Mouse (Mus musculus) heart, embryonic 16.5 days (tissue): ENCODE results near the gene Grb2. TPM values are rescaled to one million over a fixed set of nuclear protein-coding genes. Genes with fewer than 3 reads are reported as not detected.

Experiments
- ATAC-seq: fragments of 200-750 bp; cut with Nextera tagmentation; replicated peaks from 2 replicates; pipeline ENCODE4 v1.8.0; 2017; ENCODE audit warnings: moderate number of reproducible peaks; ENCODE audit not compliant: insufficient read depth, low FRiP score; ENCODE audit errors: extremely low read depth
- H3K27ac ChIP-seq: fragments of 300-500 bp; sonication (generic); 2 replicates; pipeline ENCODE4 v1.5.1; 2014; ENCODE audit warnings: mild to moderate bottlenecking, low read length, control low read depth, moderate library complexity
- H3K27me3 ChIP-seq: fragments of 300-500 bp; sonication (generic); 2 replicates; pipeline ENCODE4 v1.6.1; 2014; ENCODE audit warnings: low read length, mixed read lengths; ENCODE audit not compliant: control insufficient read depth, insufficient read depth
- H3K36me3 ChIP-seq: fragments of 300-500 bp; sonication (generic); 2 replicates; pipeline ENCODE4 v1.6.1; 2014; ENCODE audit not compliant: control insufficient read depth, insufficient read depth
- H3K4me1 ChIP-seq: fragments of 300-500 bp; sonication (generic); 2 replicates; pipeline ENCODE4 v1.6.1; 2014; ENCODE audit warnings: low read length, mixed read lengths; ENCODE audit not compliant: control insufficient read depth, insufficient read depth
- H3K4me2 ChIP-seq: fragments of 300-500 bp; sonication (generic); 2 replicates; pipeline ENCODE4 v1.6.1; 2014; ENCODE audit warnings: low read depth, mild to moderate bottlenecking, control low read depth, low read length
- H3K4me3 ChIP-seq: fragments of 300-500 bp; sonication (generic); 2 replicates; pipeline ENCODE4 v1.5.1; 2014; ENCODE audit warnings: mild to moderate bottlenecking, control low read depth, low read length
- H3K9ac ChIP-seq: fragments of 300-500 bp; sonication (generic); 2 replicates; pipeline ENCODE4 v1.6.1; 2014; ENCODE audit warnings: low read length, control low read depth
- H3K9me3 ChIP-seq: fragments of 300-500 bp; sonication (generic); replicated peaks from 2 replicates; pipeline ENCODE4 v1.6.1; 2016; ENCODE audit warnings: low read length; ENCODE audit not compliant: control insufficient read depth
- WGBS: fragments of 180-500 bp; shearing (Covaris S2); extraction: QIAGEN DNeasy Blood & Tissue Kit; methylation state at CpG from one replicate; pipeline ENCODE4 v1.1.7; 2014; 5-methylcytosine and 5-hydroxymethylcytosine counted together
- polyA plus RNA-seq: library from polyadenylated mRNA; unstranded; fragments of >200 nt; fragmentation: Nextera tagmentation; extraction: Ambion mirVana; gene quantifications from 2 replicates; pipeline ENCODE4 v1.2.1, GENCODE M21; 2015

Gene Grb2
- polyA plus RNA-seq, 1 experiment from 2014 or later, result 118 TPM

- H3K4me3 ChIP-seq, result no peak overlapping the region
- WGBS, result 66% methylated on average over 9 of the region's 9 CpGs
- H3K36me3 ChIP-seq, result peaks cover 7% of the 10 kb centered on the region
- no peak overlapping the region for H3K9ac ChIP-seq
- no peaks in the 10 kb centered on the region for H3K9me3 ChIP-seq
- H3K4me1 ChIP-seq, result peaks cover 39% of the 10 kb centered on the region
- H3K4me2 ChIP-seq, result no peak overlapping the region; the same call in 1 of the 2 replicates
- H3K27ac ChIP-seq, result peak overlapping the region; percentile 78
- no peaks in the 10 kb centered on the region for H3K27me3 ChIP-seq
- ATAC-seq, result no peak
Observed at GRCm38 (mm10) chr11:115673471-115674234, 34.7 kb downstream of the Grb2 start.

- Histone ChIP-seq H3K9ac (no peak overlapping the region), H3K27ac (no peak overlapping the region), H3K27me3 (no peaks in the 10 kb centered on the region), H3K4me1 (peaks cover 39% of the 10 kb centered on the region), H3K4me3 (no peak overlapping the region), H3K36me3 (0 out of 2 replicates have a peak, but pooled peaks cover 2% of the 10 kb centered on the region), H3K4me2 (no peak overlapping the region), H3K9me3 (no peaks in the 10 kb centered on the region)
- no peak for ATAC-seq
- 80% methylated on average over 7 of the region's 7 CpGs for WGBS
Observed at GRCm38 (mm10) chr11:115672226-115672987, 36.0 kb downstream of the Grb2 start.

GRCm38 (mm10) chr11:115670451-115671050 lies 37.8 kb downstream of the Grb2 start:
- H3K27ac ChIP-seq, result peak overlapping the region; percentile 72
- 29% methylated on average over 5 of the region's 5 CpGs for WGBS

GRCm38 (mm10) chr11:115663676-115664335 lies 44.6 kb downstream of the Grb2 start:
- ATAC-seq, result no peak
- H3K27me3 ChIP-seq, result no peaks in the 10 kb centered on the region
- no peak overlapping the region for H3K4me2 ChIP-seq
- H3K36me3 ChIP-seq, result peaks cover 2% of the 10 kb centered on the region; the same call in 1 of the 2 replicates
- H3K4me1 ChIP-seq, result no peaks in the 10 kb centered on the region
- H3K4me3 ChIP-seq, result no peak overlapping the region
- H3K27ac ChIP-seq, result no peak overlapping the region
- no peak overlapping the region for H3K9ac ChIP-seq
- 70% methylated on average over 4 of the region's 4 CpGs for WGBS
- H3K9me3 ChIP-seq, result no peaks in the 10 kb centered on the region

More at GRCm38 (mm10) chr11:115670451-115671050, 37.8 kb downstream of the Grb2 start:
- Histone ChIP-seq H3K27me3 (no peaks in the 10 kb centered on the region), H3K9ac (peak overlapping the region; percentile 38), H3K9me3 (no peaks in the 10 kb centered on the region), H3K4me2 (peak overlapping the region; percentile 29; the same call in 1 of the 2 replicates), H3K4me1 (peaks cover 36% of the 10 kb centered on the region), H3K4me3 (no peak overlapping the region), H3K36me3 (no peaks in the 10 kb centered on the region)
- no peak; the same call in 1 of the 2 replicates for ATAC-seq

GRCm38 (mm10) chr11:115660376-115660775 lies 48.0 kb downstream of the Grb2 start:
- no peak for ATAC-seq
- Histone ChIP-seq H3K9ac (no peak overlapping the region), H3K36me3 (peaks cover 2% of the 10 kb centered on the region; the same call in 1 of the 2 replicates), H3K4me3 (no peak overlapping the region), H3K4me1 (no peaks in the 10 kb centered on the region), H3K9me3 (no peaks in the 10 kb centered on the region), H3K27ac (no peak overlapping the region), H3K4me2 (no peak overlapping the region), H3K27me3 (no peaks in the 10 kb centered on the region)
- WGBS, result 92% methylated on average over 4 of the region's 4 CpGs

- no peak overlapping the region for H3K9ac ChIP-seq
- H3K27me3 ChIP-seq, result no peaks in the 10 kb centered on the region
- H3K36me3 ChIP-seq, result peaks cover 10% of the 10 kb centered on the region
- no peak overlapping the region for H3K27ac ChIP-seq
- ATAC-seq, result no peak
- H3K9me3 ChIP-seq, result no peaks in the 10 kb centered on the region
- WGBS, result 80% methylated on average over 6 of the region's 6 CpGs
- H3K4me3 ChIP-seq, result no peak overlapping the region
- H3K4me1 ChIP-seq, result peaks cover 4% of the 10 kb centered on the region
- no peak overlapping the region for H3K4me2 ChIP-seq
Observed at GRCm38 (mm10) chr11:115658521-115658920, 49.9 kb downstream of the Grb2 start.

GRCm38 (mm10) chr11:115654128-115654527 lies 54.3 kb downstream of the Grb2 start:
- no peak overlapping the region for H3K4me3 ChIP-seq
- no peaks in the 10 kb centered on the region for H3K9me3 ChIP-seq
- H3K4me2 ChIP-seq, result no peak overlapping the region
- H3K36me3 ChIP-seq, result peaks cover 7% of the 10 kb centered on the region; the same call in 1 of the 2 replicates
- no peaks in the 10 kb centered on the region for H3K27me3 ChIP-seq
- WGBS, result 21% methylated on average over 2 of the region's 2 CpGs
- H3K9ac ChIP-seq, result no peak overlapping the region
- peaks cover 23% of the 10 kb centered on the region for H3K4me1 ChIP-seq
- ATAC-seq, result no peak
- H3K27ac ChIP-seq, result peak overlapping the region; percentile 94

GRCm38 (mm10) chr11:115653194-115653593 lies 55.2 kb downstream of the Grb2 start:
- ATAC-seq, result peak; percentile 76
- H3K36me3 ChIP-seq, result peaks cover 11% of the 10 kb centered on the region; the same call in 1 of the 2 replicates
- H3K4me2 ChIP-seq, result peak overlapping the region; percentile 52
- H3K27me3 ChIP-seq, result no peaks in the 10 kb centered on the region
- no peak overlapping the region for H3K4me3 ChIP-seq
- peaks cover 23% of the 10 kb centered on the region for H3K4me1 ChIP-seq
- peak overlapping the region; percentile 62 for H3K9ac ChIP-seq
- 37% methylated on average over 3 of the region's 3 CpGs for WGBS
- H3K9me3 ChIP-seq, result no peaks in the 10 kb centered on the region
- peak overlapping the region; percentile 94 for H3K27ac ChIP-seq
